ENCODE assay signal across 1 mouse cellular context in genomic region chr1:86526789-86527598, GRCm38 (mm10).
TF ChIP-seq lines count a peak whose summit lies in the region.

No protein-coding gene starts in this region.

TF ChIP-seq in CH12.LX, 34 proteins besides CTCF, POLR2A, EP300 and RAD21 (continued from another document):
- TF ChIP-seq CHD1 (IDR thresholded peaks at IDR 0.05; ENCODE audit: low read depth, low read length), result peak; percentile 48; the same call in 1 of the 2 replicates
- no peak for TF ChIP-seq USF2 (conservative IDR thresholded peaks at IDR 0.05; ENCODE audit: low read depth, low read length)
- TF ChIP-seq MYC (IDR thresholded peaks at IDR 0.05; ENCODE audit: low read depth, low read length), result no peak
- peak; percentile 47; the same call in 1 of the 2 replicates for TF ChIP-seq UBTF (IDR thresholded peaks at IDR 0.05; ENCODE audit: low read depth, low read length)
- TF ChIP-seq ZMIZ1 (IDR thresholded peaks at IDR 0.05; ENCODE audit: low read depth, low read length), result peak; percentile 63; the same call in 1 of the 2 replicates
- no peak for TF ChIP-seq SMC3 (IDR thresholded peaks at IDR 0.05; ENCODE audit: low read depth, low read length)
- TF ChIP-seq TBP (conservative IDR thresholded peaks at IDR 0.05; ENCODE audit: low read depth, low read length), result no peak
- TF ChIP-seq ZNF384 (IDR thresholded peaks at IDR 0.05; ENCODE audit: low read depth, low read length), result no peak
- peak; percentile 93 for TF ChIP-seq NELFE (IDR thresholded peaks at IDR 0.05; ENCODE audit: low read depth, low read length)
- no peak for TF ChIP-seq MAFK (IDR thresholded peaks at IDR 0.05; ENCODE audit: insufficient replicate concordance, low read length)
- no peak for TF ChIP-seq CHD2 (IDR thresholded peaks at IDR 0.05; ENCODE audit: low read length)
- TF ChIP-seq KAT2A (IDR thresholded peaks at IDR 0.05; ENCODE audit: insufficient replicate concordance, low read length), result no peak
- TF ChIP-seq ETS1 (conservative IDR thresholded peaks at IDR 0.05; ENCODE audit: low read depth, low read length), result no peak
- TF ChIP-seq PAX5 (IDR thresholded peaks at IDR 0.05; ENCODE audit: low read length), result no peak
- TF ChIP-seq USF1 (IDR thresholded peaks at IDR 0.05; ENCODE audit: low read depth, low read length), result no peak
- TF ChIP-seq IRF4 (IDR thresholded peaks at IDR 0.05; ENCODE audit: low read depth, low read length), result no peak
- no peak for TF ChIP-seq ZKSCAN1 (IDR thresholded peaks at IDR 0.05; ENCODE audit: borderline replicate concordance, low read depth, low read length)
- TF ChIP-seq POLR2AphosphoS2 (IDR thresholded peaks at IDR 0.05; ENCODE audit: low read depth, low read length), result peak; percentile 89; the same call in 1 of the 2 replicates
- no peak for TF ChIP-seq HCFC1 (IDR thresholded peaks at IDR 0.05; ENCODE audit: low read depth, low read length)
- TF ChIP-seq MAX (IDR thresholded peaks at IDR 0.05; ENCODE audit: low read length), result no peak
- TF ChIP-seq ELF1 (IDR thresholded peaks at IDR 0.05; ENCODE audit: low read depth, low read length), result no peak
- TF ChIP-seq MXI1 (IDR thresholded peaks at IDR 0.05; ENCODE audit: low read depth, low read length), result no peak; the same call in none of the 2 replicates
- TF ChIP-seq TCF12 (IDR thresholded peaks at IDR 0.05; ENCODE audit: low read depth, low read length), result no peak; the same call in 1 of the 2 replicates
- TF ChIP-seq MAZ (IDR thresholded peaks at IDR 0.05; ENCODE audit: low read depth, low read length), result peak; percentile 48; the same call in 1 of the 2 replicates
- TF ChIP-seq JUN (IDR thresholded peaks at IDR 0.05; ENCODE audit: insufficient read depth, low read depth, low read length), result no peak
- TF ChIP-seq MEF2A (IDR thresholded peaks at IDR 0.05; ENCODE audit: borderline replicate concordance, low read depth, low read length), result no peak
- no peak for TF ChIP-seq GABPA (IDR thresholded peaks at IDR 0.05; ENCODE audit: insufficient replicate concordance, low read depth, low read length)
TF ChIP-seq in CH12.LX: peak in this region for 6.
